Mouse (Mus musculus): ENCODE data around the gene Ssbp3.
A peak's percentile ranks its signal among the peaks of the same experiment; 100 is the strongest.

The Ssbp3 gene

DNA sequence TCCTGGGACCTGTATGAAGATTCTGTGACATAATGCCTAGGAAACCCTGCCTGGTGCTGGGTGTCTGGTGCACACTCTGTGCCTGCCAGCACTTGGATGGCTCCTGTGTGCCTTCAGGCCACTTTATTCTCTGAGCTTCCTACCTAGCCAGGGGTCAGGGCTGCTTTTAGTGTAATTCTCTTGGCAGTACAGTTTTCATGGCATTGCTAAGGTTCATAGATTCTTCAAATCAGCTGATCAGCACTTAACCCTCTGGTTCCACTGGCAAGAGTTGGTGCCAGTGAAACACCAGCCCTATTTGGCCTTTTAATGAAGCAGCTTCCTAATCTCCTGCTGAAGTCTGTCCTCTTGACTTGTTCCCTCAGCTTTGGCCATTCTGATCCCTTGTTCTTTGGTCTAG is 106.8 kb downstream of the Ssbp3 start:
- DNase-seq, result peak; percentile 30

DNA sequence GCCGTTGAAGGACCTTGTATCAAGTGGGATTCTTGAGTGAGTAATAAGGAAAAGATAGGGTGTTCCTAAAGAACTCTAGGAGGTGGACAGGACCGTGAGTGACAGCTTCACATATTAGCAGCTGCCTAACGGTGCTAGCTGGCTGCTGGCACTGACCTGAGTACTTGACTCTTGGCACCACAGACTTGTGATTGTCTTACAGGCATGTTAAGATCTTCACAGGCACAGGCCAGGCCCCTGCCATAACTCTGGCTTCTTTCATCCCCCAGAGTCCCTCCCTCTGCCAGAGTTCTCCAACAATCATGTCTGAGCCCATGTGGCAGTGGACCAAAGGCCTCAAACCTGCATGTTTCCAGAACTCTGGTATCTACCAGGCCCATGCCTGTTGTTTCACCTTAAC is 108.0 kb downstream of the Ssbp3 start:
- peak; percentile 40 for DNase-seq

DNA sequence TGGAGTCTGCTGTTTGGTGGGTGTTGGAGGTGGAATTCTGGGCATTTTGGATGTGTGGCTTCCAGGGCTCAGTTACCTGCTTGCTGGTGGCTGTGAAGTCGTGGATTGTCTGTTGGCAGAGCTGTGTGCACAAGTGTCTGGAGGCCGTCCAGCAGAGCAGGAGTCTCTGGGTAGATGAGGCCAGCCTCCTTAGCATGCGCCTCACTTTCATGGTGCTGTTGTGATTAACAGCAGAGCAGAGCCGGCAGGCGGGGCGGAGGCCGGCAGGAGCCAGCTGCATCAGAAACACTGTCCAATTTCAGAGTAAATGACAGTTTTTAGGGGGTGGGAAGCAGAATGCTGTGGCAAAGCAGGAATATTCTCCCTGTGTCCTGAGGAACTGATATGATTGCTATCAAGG is 108.5 kb downstream of the Ssbp3 start:
- DNase-seq, result peak; percentile 74

- DNase-seq, result no peak
These were observed 109.9 kb downstream of the Ssbp3 start for GRCm38 (mm10) chr4:107020287-107021000.

GRCm38 (mm10) chr4:107021464-107021863 is 111.0 kb downstream of the Ssbp3 start:
- DNase-seq, result no peak

GRCm38 (mm10) chr4:107024899-107025298 is 114.4 kb downstream of the Ssbp3 start:
- DNase-seq, result no peak

DNA sequence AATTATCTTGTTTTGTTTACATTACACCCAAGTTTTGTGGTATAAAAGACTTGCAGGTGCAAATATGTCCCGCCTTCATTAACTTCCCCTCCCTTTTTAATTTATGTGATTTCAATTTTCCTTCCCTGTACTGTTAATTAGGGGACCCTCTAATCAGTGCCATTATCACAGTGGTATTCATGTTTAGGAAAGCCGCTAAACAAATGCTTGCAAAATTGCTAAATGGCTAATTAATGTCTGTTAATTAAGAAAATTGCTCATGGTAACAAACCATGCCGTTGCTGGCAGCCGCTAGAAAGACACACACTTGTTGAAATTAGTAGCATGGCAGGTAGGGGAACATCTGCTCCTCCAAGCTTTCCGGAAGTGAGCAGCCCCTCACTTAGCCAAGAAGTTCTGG is 114.9 kb downstream of the Ssbp3 start:
- DNase-seq, result no peak

DNA sequence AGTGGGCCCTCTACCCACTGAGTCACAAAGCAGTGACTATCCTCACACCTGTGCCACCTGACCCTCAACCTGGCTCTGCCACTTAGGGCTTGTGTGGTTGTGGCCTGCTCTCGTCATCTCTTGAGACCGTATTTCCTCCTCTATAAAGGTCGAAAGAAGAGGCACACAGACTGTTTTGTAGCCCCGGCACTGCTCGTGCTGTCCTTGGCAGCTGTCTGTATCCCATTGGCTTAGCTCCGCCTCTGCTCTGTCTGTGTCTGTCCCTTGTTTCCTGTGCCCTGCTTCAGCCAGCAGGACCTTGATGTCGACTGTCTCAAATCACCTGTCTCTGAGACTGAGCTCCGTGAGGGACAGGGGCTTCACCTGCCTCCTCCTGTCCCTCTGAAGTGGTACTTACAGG is 116.0 kb downstream of the Ssbp3 start:
- peak; percentile 29 for DNase-seq

DNA sequence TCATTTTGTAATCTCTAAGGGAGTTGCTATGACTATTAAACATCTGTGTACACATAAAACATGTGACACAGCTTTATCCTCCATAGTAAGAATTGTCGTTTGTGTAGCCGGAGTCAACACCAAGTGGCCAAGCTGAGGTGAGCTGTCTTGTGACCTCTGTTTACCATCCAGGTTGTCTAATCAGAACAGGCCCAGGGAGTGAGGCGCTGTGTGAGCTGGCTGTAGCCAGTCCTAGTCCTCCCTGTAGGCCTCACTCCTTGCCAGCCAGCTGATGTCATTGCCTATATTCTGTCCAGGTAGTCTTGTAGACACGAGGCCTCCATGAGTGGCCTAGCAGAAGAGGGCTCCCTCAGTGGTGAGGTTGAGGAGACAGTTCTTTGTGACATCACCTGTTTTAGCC is 125.2 kb downstream of the Ssbp3 start:
- DNase-seq, result no peak

DNA sequence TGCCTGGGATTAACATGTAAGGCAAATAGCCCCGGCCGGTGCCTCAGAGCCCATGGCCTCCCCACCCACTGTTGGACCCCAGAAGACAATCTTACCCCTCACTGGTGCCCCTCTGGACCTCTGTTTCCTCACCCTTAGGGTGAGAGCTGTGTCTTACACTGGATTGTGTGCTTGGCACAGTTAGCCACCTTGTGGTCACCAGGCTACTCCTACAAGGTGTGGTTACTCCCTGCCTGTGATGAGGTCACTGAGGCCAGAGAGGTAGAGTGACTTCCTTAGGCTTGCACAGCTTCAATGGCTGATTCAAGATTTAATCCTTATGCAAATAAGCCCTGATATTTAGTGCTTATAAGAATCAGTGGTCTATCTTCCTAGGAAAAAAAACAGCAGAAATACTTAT is 126.5 kb downstream of the Ssbp3 start:
- no peak for DNase-seq

GRCm38 (mm10) chr4:107038303-107038702 is 127.8 kb downstream of the Ssbp3 start:
- no peak for DNase-seq

- DNase-seq, result no peak
These were observed 128.8 kb downstream of the Ssbp3 start for GRCm38 (mm10) chr4:107039270-107039669.

- DNase-seq, result no peak
These were observed 131.8 kb downstream of the Ssbp3 start for GRCm38 (mm10) chr4:107042304-107042703.

GRCm38 (mm10) chr4:107045188-107045587 is 134.7 kb downstream of the Ssbp3 start:
- DNase-seq, result no peak

DNA sequence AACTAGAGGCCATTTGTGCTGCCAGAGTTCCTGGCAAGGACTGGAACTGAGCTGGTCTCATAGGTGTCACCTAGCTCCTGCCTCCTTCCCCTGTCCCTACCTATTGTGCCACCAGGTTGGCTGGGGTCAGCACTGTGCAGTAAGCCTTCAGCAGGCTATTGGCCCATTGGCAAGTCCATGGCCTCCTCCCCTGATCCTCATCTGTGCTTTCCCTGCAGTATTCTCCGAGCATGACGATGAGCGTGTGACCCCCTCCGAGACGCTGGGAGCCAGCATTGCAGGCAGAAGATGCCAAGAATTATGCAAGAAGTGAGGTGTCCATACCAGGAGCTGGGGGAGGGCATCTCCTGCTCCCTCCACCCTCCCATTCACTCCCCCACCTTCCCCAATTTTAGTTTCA is 137.3 kb downstream of the Ssbp3 start:
- DNase-seq, result peak; percentile 59

GRCm38 (mm10) chr4:107048568-107049162 is 138.2 kb downstream of the Ssbp3 start:
- DNase-seq, result peak; percentile 95

DNA sequence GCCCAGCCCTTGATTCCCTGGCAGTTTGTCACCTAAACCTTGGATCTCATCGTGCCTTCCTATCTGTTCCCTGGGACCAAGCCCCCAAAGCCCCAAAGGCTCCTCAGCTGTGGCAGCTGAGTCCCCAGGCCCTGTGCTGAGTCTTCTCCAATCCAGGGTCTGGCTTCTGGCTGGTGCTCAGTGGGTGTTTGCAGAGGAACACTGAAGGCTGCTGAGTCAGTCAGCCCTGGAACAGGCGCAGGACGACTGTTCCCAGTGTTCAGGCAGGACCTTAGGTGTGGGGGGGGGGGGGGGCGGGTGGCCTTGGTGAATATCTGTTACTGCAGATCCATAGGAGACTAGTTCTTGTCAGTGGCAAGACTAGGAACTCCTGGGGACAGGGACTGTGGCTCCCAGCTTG is 141.4 kb downstream of the Ssbp3 start:
- DNase-seq, result no peak

DNA sequence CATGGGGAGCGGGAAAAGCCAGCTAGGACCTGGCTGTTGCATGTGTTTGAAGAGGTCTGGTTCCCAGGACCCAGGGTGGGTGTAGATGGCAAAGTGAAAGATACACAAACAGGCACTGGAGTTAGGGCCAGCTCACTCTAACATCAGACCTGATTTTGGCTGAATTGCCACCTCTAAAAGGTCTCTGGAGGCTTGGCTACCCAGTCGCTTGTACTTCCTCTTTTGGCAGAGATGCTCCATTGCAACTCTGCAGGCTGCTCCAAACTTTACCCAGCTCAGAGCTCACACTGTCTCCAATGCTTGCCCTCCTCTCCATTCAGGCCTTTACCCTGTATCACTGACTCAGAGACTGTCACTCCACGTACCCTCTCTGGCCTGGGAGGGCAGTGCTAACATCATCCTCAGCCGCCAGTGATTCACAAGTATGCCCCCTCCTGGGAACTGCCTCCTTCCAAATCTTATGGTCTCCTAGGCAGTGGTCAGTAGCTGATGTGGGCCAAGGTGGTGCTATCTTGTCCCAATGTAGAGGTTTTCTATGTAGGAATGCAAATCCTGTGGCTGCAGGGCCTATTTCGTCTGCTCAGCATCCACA is 142.6 kb downstream of the Ssbp3 start:
- DNase-seq, result no peak

- DNase-seq, result no peak
These were observed 145.6 kb downstream of the Ssbp3 start for GRCm38 (mm10) chr4:107056088-107056487.

GRCm38 (mm10) chr4:107058346-107058745 is 147.8 kb downstream of the Ssbp3 start:
- DNase-seq, result no peak

- DNase-seq, result no peak
These were observed 148.3 kb downstream of the Ssbp3 start for GRCm38 (mm10) chr4:107058781-107059180.

DNA sequence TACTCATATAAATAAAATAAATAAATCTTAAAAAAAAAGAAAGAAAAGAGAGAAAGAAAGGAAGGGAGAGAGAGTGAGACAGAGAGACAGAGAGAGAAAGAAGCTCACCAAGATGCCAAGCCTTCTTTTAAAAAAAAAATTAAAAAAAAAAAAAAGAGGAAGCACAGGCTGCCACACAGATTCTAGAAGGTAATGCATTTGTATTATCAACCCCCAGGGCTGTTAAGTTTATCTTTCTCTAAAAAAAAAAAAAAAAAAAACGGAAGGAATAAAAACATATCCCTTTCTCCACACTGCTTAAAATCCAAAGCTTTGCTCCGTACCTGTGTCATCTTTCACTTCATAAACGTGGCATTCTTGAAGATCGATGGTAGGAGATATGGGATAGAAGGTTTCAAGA is 151.1 kb downstream of the Ssbp3 start:
- DNase-seq, result no peak

GRCm38 (mm10) chr4:107063214-107063613 is 152.7 kb downstream of the Ssbp3 start:
- DNase-seq, result no peak

DNA sequence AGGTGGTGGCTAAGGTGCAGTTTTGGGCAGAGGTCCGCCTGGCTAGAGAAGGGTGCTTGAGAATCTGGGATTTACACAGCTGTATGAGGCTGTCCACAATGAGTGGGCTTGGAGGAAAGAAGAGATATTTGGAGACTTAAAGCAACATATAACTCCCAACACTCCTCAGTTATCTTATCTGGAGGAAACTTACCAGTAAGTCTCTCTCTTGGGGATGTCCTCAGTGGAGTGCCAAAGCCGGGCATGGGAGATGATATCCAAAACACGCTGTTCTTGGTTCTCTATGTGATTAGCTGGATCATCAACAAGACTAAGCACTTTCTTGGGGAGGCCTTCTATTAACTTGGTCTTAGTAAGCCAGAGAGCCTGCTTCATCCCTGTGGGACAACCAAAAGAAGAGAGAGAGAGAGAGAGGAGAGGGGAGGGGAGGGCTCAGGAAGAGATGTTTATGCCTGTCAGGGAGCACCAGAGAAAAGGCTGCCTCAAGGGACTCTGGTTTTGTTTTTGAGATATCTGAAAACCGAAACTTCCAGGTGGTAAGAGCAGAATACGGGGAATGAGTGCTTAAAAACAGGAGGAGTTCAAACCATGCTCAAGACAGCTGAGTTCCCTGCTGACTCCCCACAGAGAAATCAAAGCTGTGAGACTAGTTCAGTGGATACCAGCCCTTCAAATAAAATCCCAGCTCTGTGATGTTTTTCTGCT is 154.0 kb downstream of the Ssbp3 start:
- no peak for DNase-seq

Data from cerebellum, adult 9-11 months (tissue).